Mouse (Mus musculus): ENCODE measurements at regions not wholly inside any gene's neighbourhood (a gene's known extent, or its start where the extent isn't known, plus 50 kb on each side); places are given as distances from the start of the nearest gene placed in this dataset.

- peak; percentile 14 for DNase-seq
Measured at GRCm38 (mm10) chrX:61046700-61047099, 138.7 kb downstream of the Cdr1 start.

GRCm38 (mm10) chrX:61043147-61043546, 142.2 kb downstream of the Cdr1 start:
- no peak for DNase-seq

All from kidney, postnatal 10 days (tissue).